Mouse (Mus musculus) left cerebral cortex, postnatal 25 days (tissue): ENCODE results near the gene Bard1. TPM values are rescaled to one million over a fixed set of nuclear protein-coding genes. Genes with fewer than 3 reads are reported as not detected.
A peak's percentile ranks its signal among the peaks of the same experiment; 100 is the strongest.

Experiments
- DNase-seq, 2 experiments: peaks; one replicate each; pipeline ENCODE4 v3.0.0; 2022; ENCODE audit warnings: low spot score in 2 of 2, mixed read lengths in 1 of 2
- intact Hi-C: fragments of 180-260 bp; cut with DNase I; formaldehyde crosslinking; loops from one replicate; pipeline ENCODE4 v1.15.1; 2025
- total RNA-seq, 2 experiments: library from RNA; stranded (reverse); gene quantifications; 2 replicates each; pipeline ENCODE4 v1.2.3; 2021

Gene Bard1
- under 1 TPM; 0.46 TPM for total RNA-seq

DNA sequence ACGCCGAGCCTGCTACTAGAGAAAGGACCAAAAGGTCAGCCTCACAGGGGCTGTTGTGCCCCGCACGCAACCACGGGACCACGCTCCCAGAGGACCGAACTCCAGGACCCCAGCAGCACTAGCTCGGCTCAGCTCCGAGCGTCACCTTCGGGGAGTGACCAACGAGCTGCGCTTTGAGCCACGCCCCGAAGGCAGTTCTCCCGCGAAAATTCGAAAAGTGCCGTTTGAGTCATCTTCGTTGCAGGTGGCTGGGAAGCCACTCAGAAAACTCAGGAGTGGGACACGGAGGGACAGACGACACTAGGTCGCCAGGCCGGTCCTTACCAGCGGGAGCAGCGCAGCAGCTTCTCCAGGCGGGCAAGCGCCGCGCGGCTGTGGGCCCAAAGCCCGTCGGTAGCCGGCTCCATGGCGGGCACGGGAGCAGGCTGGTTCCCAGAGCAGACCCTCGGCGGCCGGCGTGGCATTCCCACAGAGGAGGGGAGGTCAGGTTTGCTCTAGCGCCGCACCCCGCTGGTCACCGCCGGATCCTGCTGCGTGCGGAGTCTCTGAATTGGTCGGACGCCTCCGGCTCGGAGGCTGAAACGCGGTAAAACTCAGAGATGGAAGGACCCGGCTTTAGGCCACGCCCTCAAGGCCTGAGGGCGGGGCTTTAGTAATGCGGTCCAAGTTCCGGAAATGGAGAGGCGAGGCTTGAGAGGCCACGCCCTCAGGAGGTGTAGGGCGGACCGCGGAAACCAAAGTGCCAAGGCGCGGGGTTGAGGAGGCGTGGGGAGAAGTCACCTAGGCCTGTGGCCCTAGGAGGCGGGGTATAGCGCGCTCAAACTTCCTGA, at the start of gene Bard1:
Gene Bard1 (minus strand): TSS at position 803 of the 830 bp plus-strand sequence.
- intact Hi-C loops: no loop called here
- peak; percentile 66 to 72 for DNase-seq

DNA sequence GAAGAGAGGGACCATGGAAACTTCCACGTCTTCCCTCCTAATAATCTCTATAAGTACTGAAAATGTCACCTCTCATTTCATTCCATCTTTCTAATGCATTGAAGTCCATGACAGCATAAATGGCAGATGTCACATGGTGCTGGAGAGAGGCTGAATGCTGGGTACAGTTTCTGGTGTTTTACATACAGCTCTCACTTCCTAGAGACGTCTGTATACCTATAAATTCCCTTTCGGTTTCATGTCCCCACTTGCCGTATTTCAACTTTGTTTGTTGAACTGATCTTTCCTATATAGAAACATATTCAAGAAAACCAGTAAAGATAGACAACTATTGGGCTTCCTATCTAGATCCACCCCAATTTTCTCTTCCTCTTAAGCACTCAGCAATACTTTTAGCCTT, 24.2 kb upstream of the Bard1 start:
- DNase-seq: no peak
- intact Hi-C loops: no loop called here

DNA sequence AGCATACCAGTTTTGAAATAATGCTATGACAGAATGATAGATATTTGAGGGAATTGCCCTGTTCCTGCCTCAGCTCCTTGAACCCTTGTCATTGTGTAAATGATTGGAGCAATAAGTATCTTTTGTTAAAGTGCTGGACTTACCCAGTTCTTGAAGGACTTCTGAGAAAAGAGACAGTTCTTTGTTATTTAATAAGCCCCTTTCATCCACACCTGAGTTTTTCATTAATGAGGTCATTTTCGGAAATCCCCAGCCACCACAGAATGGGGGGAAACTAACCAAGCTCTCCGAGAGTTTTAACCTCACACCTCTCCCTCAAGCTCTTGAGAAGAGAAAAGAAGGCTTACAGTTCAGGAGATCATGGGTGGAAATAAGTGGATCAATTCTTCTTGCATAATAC, 15.6 kb upstream of the Bard1 start:
- no peak for DNase-seq

GRCm38 (mm10) chr1:71117253-71117652, 14.3 kb upstream of the Bard1 start:
- DNase-seq: no peak
- intact Hi-C loops: no loop called here

More for the DNA sequence above, 15.6 kb upstream of the Bard1 start:
- intact Hi-C loops: no loop called here

- intact Hi-C loops: no loop called here
Observed at GRCm38 (mm10) chr1:71115781-71116180, 12.8 kb upstream of the Bard1 start.

GRCm38 (mm10) chr1:71109858-71110257, 6.9 kb upstream of the Bard1 start:
- DNase-seq: no peak
- intact Hi-C loops: no loop called here

More at GRCm38 (mm10) chr1:71115781-71116180, 12.8 kb upstream of the Bard1 start:
- no peak for DNase-seq

DNA sequence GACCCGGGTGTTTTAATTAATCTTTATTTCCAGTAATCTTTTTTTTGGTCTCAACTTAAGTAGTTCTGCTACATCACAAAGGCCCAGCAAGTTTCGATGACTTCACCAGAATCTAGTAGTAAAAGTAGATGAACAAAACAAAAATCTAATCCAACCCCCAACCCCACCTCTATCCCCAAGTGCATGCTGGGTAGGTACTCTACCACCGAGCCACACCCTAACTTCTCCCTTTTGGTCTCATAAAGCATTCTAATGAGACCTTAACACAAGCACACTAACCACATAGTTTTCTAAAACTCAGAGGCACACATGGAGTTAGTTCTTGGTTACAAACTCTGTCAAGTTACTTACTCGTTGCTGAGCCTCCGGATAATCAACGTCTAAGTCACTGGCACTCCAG, 3.2 kb upstream of the Bard1 start:
- no peak for DNase-seq
- intact Hi-C loops: no loop called here

DNA sequence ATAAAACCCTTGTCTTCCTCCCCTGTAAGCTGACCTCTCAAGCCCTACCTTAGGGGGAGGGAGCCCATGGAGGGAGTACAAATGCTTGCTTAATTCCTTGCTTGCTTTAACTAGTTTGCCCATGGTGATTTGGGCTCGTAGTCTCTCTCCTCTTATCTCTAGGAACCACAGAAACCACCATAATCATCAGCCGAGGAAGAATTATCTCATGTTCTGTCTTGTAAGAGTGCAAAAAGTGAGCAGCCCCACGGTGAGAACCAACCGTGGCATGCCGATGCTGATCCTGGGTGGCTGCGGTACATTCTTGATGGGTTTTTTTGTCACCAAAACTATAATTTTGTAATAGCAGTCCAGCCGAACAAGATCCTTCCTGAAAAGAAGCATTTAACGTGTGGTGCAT, 2.8 kb upstream of the Bard1 start:
- DNase-seq: no peak
- intact Hi-C loops: no loop called here

GRCm38 (mm10) chr1:71103174-71103864, 373 bp upstream of the Bard1 start:
- no peak for DNase-seq
- intact Hi-C loops: no loop called here

- DNase-seq: no peak
- intact Hi-C loops: no loop called here
Observed at GRCm38 (mm10) chr1:71101369-71101970, 1.5 kb downstream of the Bard1 start.

- intact Hi-C loops: no loop called here
- no peak for DNase-seq
Observed at GRCm38 (mm10) chr1:71100591-71101368, 2.2 kb downstream of the Bard1 start.

GRCm38 (mm10) chr1:71099945-71100515, 2.9 kb downstream of the Bard1 start:
- peak in 1 of 2 experiments; percentile 6 for DNase-seq

DNA sequence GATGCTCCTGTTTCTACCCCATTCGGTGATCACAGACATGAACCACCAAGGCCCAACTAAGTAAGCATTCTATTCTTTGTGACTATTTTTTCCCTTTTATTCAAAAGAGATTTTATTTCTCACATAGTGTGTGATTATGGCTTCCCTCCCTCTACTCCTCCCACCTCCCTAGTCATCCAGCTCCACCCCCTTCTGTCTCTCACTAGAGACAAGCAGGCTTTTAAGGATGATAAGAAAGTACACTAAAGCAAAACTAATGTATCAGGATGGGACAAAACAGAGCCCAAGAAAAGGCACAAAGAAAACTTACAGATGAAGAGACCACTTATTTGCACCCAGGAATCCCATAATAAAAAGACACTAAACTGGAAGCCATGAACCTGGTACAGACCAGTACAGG, 6.9 kb downstream of the Bard1 start:
- no peak for DNase-seq
- intact Hi-C loops: no loop called here

More at GRCm38 (mm10) chr1:71099945-71100515, 2.9 kb downstream of the Bard1 start:
- intact Hi-C loops: no loop called here

DNA sequence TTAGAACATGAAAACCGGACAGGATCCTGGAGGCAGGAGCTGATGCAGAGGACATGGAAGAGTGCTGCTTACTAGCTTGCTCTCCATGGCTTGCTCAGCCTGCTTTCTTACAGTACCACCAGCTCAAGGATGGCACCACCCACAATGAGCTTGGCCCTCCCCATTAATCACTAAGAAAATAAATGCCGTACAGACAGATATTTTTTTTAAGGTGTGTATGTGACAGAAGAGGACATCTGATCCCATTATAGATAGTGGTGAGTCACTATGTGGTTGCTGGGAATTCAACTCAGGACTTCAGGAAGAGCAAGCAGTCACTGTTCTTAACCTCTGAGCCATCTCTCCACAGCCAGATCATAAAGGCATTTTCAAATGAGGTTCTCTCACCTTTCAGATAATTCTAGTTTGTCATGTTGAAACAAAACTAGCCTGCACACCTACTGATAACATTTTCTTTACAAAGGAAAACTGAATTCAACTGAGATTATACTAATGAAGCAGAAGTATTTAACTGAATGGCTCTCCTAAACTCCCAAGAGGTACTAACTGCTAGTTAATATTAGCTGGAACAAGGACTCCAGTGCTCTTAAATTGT, 7.6 kb downstream of the Bard1 start:
- no peak for DNase-seq
- intact Hi-C loops: no loop called here

DNA sequence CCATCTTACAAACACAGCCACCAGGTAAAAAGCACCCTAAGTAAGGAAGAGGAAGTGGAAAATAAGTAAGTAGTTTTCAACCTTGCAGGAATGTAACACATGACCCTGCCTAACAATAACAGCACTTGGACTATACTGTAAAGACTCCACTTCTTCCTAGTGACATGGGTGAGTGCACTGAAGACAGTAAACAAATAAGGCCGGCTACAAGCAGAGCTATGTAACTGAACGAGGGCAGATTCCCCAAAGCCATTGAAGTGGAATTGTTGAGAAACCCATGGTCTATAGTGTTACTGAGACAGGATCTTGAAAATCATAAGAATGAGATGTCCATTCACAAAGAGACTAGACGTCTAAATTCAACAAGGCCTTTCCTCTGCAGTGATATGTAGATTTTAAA, 27.3 kb downstream of the Bard1 start:
- no peak for DNase-seq
- intact Hi-C loops: no loop called here

DNA sequence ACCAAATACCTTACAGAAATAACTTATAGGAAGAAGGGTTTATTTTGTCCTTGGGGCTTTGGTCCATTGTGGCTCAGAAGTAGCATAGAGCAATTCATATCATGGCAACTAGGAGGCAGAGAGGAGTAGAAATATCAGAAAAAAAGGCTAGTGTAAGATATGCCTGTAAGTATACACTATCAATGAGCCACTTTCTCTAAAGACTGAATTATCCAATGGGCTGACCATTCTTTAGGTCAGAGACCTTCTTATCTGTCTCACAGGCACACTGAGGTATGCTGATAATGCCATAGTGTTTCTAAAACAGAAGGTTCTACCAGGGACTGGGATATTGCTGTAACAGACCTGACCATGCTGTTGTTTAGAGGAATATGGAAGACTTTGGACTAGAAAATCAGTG, 32.2 kb downstream of the Bard1 start:
- intact Hi-C loops: no loop called here

DNA sequence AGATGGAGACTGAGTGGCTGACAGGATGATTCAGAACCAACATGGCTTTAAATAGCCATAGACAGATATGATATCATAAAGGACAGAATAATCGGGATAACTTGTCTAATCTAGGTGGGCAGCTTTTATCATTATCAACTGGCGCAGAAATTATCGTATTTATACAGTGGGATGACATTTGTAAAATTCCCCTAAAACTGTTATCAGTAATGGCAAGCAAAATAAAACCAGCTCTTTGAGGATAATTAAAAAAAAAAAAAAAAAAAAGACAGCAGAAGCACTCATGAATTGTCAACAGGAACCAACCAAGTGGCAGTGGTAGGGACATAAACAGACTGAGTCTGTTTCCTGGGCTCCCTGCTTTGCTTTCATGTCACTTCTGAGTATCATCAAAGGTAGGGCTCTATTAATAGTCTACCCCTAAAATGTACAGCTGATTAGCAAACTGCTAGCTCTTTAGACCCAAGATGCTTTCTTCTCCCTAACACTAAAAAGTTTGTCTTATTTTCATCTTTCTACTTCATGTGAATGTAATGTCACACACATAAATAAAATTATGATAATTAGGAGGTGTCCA, 34.1 kb downstream of the Bard1 start:
- intact Hi-C loops: no loop called here
- DNase-seq: no peak

More for the DNA sequence above, 32.2 kb downstream of the Bard1 start:
- DNase-seq: no peak

GRCm38 (mm10) chr1:71063885-71064492, 39.0 kb downstream of the Bard1 start:
- no peak for DNase-seq
- intact Hi-C loops: loop anchor here (1.0 kb wide), 1 partner anchor 36 kb away; no protein-coding TSS in a partner anchor
